Mouse (Mus musculus) liver, postnatal 0 days (tissue): ENCODE measurements around the gene Stag1. TPM values are rescaled to one million over a fixed set of nuclear protein-coding genes. Genes with fewer than 3 reads are reported as not detected.

ENCODE experiments used
- ATAC-seq: fragments of 200-750 bp; cut with Nextera tagmentation; 2 replicates; pipeline ENCODE4 v1.8.0; 2017; ENCODE audit warnings: mild to moderate bottlenecking, moderate library complexity
- DNase-seq: peaks from one replicate; pipeline ENCODE4 v3.0.0-alpha.2; 2016
- H3K27ac ChIP-seq: fragments of 300-500 bp; sonication (generic); 2 replicates; pipeline ENCODE4 v1.5.1; 2014; ENCODE audit warnings: antibody characterized with exemption, moderate library complexity, mild to moderate bottlenecking, low read depth
- H3K27me3 ChIP-seq: fragments of 300-500 bp; sonication (generic); 2 replicates; pipeline ENCODE4 v1.6.1; 2014; ENCODE audit warnings: low read length, control low read depth, mixed read lengths; ENCODE audit not compliant: insufficient read depth
- H3K36me3 ChIP-seq: fragments of 300-500 bp; sonication (generic); replicated peaks from 2 replicates; pipeline ENCODE4 v1.6.1; 2014; ENCODE audit warnings: mild to moderate bottlenecking, control low read depth, low read length, moderate library complexity, mixed read lengths; ENCODE audit not compliant: insufficient read depth
- H3K4me1 ChIP-seq: fragments of 300-500 bp; sonication (generic); 2 replicates; pipeline ENCODE4 v1.6.1; 2014; ENCODE audit warnings: antibody characterized with exemption, mild to moderate bottlenecking, control low read depth; ENCODE audit not compliant: insufficient read depth
- H3K4me2 ChIP-seq: fragments of 300-500 bp; sonication (generic); 2 replicates; pipeline ENCODE4 v1.6.1; 2014; ENCODE audit warnings: low read depth, mild to moderate bottlenecking, low read length, moderate library complexity, mixed read lengths
- H3K4me3 ChIP-seq: fragments of 300-500 bp; sonication (generic); 2 replicates; pipeline ENCODE4 v1.5.1; 2014; ENCODE audit warnings: low read depth, low read length
- H3K9ac ChIP-seq: fragments of 300-500 bp; sonication (generic); replicated peaks from 2 replicates; pipeline ENCODE4 v1.6.1; 2014; ENCODE audit warnings: mild to moderate bottlenecking, moderate library complexity
- H3K9me3 ChIP-seq: fragments of 300-500 bp; sonication (generic); 2 replicates; pipeline ENCODE4 v1.6.1; 2016; ENCODE audit warnings: mild to moderate bottlenecking, control low read depth, low read length, mixed read lengths
- CTCF ChIP-seq: sonication (generic); IDR thresholded peaks from 2 replicates; pipeline ENCODE4 v1.5.1; 2016; ENCODE audit warnings: antibody characterized with exemption, low read depth
- EP300 ChIP-seq: IDR thresholded peaks from 2 replicates; pipeline ENCODE4 v1.6.1; 2016; ENCODE audit warnings: antibody characterized with exemption, low read depth, mild to moderate bottlenecking
- WGBS: fragments of 180-500 bp; shearing (Covaris S2); extraction: QIAGEN DNeasy Blood & Tissue Kit; methylation state at CpG from one replicate; pipeline ENCODE4 v1.1.7; 2014; ENCODE audit not compliant: insufficient replicate concordance; 5-methylcytosine and 5-hydroxymethylcytosine counted together
- polyA plus RNA-seq: library from polyadenylated mRNA; unstranded; fragments of >200 nt; fragmentation: Nextera tagmentation; extraction: Ambion mirVana; gene quantifications from 2 replicates; pipeline ENCODE4 v1.2.1, GENCODE M21; 2015

Gene Stag1
- polyA plus RNA-seq, 1 experiment from 2014 or later: 20.4 TPM

GRCm38 (mm10) chr9:100663473-100664134 lies 66.0 kb downstream of the Stag1 start:
- TF ChIP-seq EP300: no peak
- no peak for TF ChIP-seq CTCF
- DNase-seq (no peak), ATAC-seq (peak; percentile 90)
- Histone ChIP-seq H3K9me3 (no peaks in the 10 kb centered on the region; the same call in 1 of the 2 replicates), H3K27ac (no peak overlapping the region), H3K27me3 (no peaks in the 10 kb centered on the region), H3K4me3 (no peak overlapping the region), H3K9ac (no peak overlapping the region), H3K4me1 (peaks cover 7% of the 10 kb centered on the region; the same call in 1 of the 2 replicates), H3K4me2 (peak overlapping the region; percentile 33; the same call in 1 of the 2 replicates), H3K36me3 (no peaks in the 10 kb centered on the region)
- 64% methylated on average over 4 of the region's 4 CpGs for WGBS

DNA sequence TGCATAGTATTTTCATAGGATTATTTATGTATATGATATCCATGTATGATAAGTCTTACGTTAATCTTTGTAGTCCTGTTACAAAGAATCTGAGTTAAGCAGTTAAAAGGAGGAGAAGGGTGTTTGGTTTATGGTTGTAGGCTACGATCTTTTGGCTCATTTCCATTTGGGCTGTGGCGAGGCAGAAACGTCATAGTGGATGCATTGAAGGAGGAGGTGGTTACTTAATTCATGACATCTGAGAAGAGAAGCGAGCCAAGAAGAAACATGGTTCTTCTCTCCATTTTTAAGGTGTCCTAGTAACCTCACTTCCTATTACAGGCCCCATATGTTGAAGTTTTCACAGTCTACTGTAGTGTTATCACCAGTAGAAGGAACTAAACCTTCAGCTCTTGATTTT lies 72.6 kb downstream of the Stag1 start:
- WGBS: 69% methylated on average over 5 of the region's 5 CpGs
- no peak for ATAC-seq
- Histone ChIP-seq H3K9me3 (no peaks in the 10 kb centered on the region), H3K9ac (no peak overlapping the region), H3K27ac (no peak overlapping the region), H3K36me3 (no peaks in the 10 kb centered on the region), H3K27me3 (no peaks in the 10 kb centered on the region), H3K4me1 (no peaks in the 10 kb centered on the region), H3K4me2 (no peak overlapping the region), H3K4me3 (no peak overlapping the region)
- DNase-seq: no peak
- TF ChIP-seq EP300: no peak
- TF ChIP-seq CTCF: no peak

GRCm38 (mm10) chr9:100679036-100679435 lies 81.4 kb downstream of the Stag1 start:
- no peak overlapping the region for H3K4me2 ChIP-seq
- H3K9me3 ChIP-seq: no peaks in the 10 kb centered on the region
- H3K36me3 ChIP-seq: no peaks in the 10 kb centered on the region
- H3K27me3 ChIP-seq: no peaks in the 10 kb centered on the region
- no peak overlapping the region for H3K27ac ChIP-seq
- no peaks in the 10 kb centered on the region for H3K4me1 ChIP-seq
- TF ChIP-seq EP300: no peak
- TF ChIP-seq CTCF: no peak
- no peak overlapping the region for H3K9ac ChIP-seq
- H3K4me3 ChIP-seq: no peak overlapping the region
- no peak for ATAC-seq
- DNase-seq: no peak

DNA sequence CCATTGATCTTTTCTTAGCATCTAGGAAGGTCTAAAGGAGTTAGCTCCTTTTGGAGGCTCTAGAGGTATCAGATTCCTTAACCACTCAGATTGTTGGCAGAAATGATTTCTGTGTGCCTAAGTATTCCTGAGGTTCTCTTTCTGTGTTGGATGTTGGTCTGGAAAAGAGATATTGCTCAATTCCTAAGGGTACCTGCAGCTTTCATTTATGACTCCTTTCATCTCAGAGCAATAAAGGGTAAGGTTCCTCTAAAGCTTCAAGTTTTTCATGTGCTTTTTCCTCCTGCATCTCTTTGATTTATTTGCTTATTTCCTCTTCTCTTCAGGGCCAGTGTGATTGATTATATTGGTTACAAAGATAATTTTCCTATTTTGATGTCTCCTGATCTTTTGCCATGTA lies 84.7 kb downstream of the Stag1 start:
- H3K27ac ChIP-seq: no peak overlapping the region
- H3K9ac ChIP-seq: no peak overlapping the region
- ATAC-seq (no peak), DNase-seq (no peak)
- no peaks in the 10 kb centered on the region for H3K27me3 ChIP-seq
- no peak overlapping the region for H3K4me3 ChIP-seq
- TF ChIP-seq CTCF (no peak), EP300 (no peak)
- no peaks in the 10 kb centered on the region for H3K4me1 ChIP-seq
- no peaks in the 10 kb centered on the region for H3K36me3 ChIP-seq
- no peak overlapping the region for H3K4me2 ChIP-seq
- no peaks in the 10 kb centered on the region for H3K9me3 ChIP-seq

DNA sequence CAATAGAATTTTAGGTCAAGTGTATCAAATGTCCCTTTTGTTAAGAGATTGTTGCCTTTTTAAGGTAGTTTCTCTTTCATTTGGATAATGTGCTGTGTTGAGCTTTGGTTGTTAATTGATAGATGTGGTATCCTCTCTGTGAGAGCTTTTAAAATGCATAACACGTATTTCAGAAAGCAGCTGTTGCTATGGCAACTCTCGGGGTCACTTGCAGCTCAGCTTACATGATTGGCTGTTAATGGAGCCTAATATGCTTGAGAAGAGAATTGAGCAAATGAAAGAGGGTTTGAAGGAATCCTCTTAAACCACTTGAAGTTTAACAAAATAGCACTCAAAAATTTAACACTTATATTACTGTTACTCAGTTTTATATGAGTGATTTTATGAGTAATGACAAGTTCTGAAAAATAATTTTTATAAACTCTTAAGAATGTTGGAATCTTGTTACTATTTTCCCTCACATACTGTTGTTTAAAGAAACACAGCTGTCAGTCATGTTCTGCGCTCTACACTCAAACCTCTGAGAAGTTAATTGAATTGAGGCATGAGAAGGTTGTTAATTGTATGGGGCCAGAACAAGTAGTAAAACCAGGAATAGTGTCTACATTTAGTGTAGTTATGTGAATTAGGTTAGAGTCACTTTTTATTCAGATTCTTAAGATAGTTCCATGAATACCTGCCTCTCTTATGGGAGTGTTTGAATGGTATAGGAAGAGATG lies 88.3 kb downstream of the Stag1 start:
- Histone ChIP-seq H3K9ac (no peak overlapping the region), H3K4me2 (no peak overlapping the region), H3K4me3 (no peak overlapping the region), H3K4me1 (no peaks in the 10 kb centered on the region), H3K27me3 (no peaks in the 10 kb centered on the region), H3K36me3 (no peaks in the 10 kb centered on the region), H3K9me3 (no peaks in the 10 kb centered on the region), H3K27ac (no peak overlapping the region)
- no peak for DNase-seq
- WGBS: 72% methylated on average over 3 of the region's 3 CpGs
- no peak for TF ChIP-seq EP300
- TF ChIP-seq CTCF: no peak
- ATAC-seq: no peak

DNA sequence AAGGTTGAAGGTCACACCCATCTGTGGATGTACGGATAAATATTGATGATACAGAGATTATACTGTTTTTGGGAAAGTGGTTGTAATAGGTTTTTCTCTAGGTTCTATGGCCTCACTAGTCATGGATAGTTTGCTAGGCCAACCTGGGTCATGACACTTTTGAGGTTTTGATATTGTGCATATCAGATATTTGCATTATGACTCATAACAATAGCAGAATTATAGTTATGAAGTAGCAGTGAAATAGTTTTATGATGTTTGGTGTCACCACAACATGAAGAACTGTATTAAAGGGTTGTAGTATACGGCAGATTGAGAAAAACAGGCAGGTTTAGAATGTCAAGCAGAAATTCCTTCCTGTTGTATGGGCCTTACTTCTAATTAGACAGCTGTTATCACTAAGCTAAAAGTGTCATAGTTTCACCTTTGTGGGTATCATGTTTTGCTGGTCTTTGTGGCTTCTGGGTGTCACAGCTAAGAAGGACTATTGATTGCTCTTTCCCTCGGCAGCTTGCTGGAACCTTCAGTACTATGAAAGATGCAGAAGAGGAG lies 92.2 kb downstream of the Stag1 start:
- 81% methylated on average over 3 of the region's 3 CpGs for WGBS
- Histone ChIP-seq H3K9ac (no peak overlapping the region), H3K4me1 (peaks cover 11% of the 10 kb centered on the region), H3K27ac (no peak overlapping the region), H3K4me3 (no peak overlapping the region), H3K27me3 (no peaks in the 10 kb centered on the region), H3K4me2 (no peak overlapping the region), H3K9me3 (no peaks in the 10 kb centered on the region), H3K36me3 (no peaks in the 10 kb centered on the region)
- TF ChIP-seq EP300 (no peak), CTCF (no peak)
- no peak for ATAC-seq
- DNase-seq: no peak
